Mouse (Mus musculus) lung, postnatal 0 days (tissue): Measurements from ENCODE around the gene Lekr1.

Experiments
- CTCF ChIP-seq: IDR thresholded peaks from 2 replicates; pipeline ENCODE4 v1.5.1; 2016; ENCODE audit warnings: antibody characterized with exemption, mild to moderate bottlenecking
- EP300 ChIP-seq: IDR thresholded peaks from 2 replicates; pipeline ENCODE4 v1.6.1; 2016; ENCODE audit warnings: antibody characterized with exemption, mild to moderate bottlenecking, control low read depth

GRCm38 (mm10) chr3:65635983-65636382 is 30.0 kb upstream of the Lekr1 start:
- TF ChIP-seq CTCF (no peak), EP300 (0 out of 2 replicates have a peak, but pooled peaks have one; percentile 9)
